Mouse (Mus musculus) kidney, embryonic 15.5 days (tissue): ENCODE measurements around the gene Glul. TPM values are rescaled to one million over a fixed set of nuclear protein-coding genes. Genes with fewer than 3 reads are reported as not detected.

Source experiments
- ATAC-seq: fragments of 200-750 bp; cut with Nextera tagmentation; replicated peaks from 2 replicates; pipeline ENCODE4 v1.8.0; 2017; ENCODE audit warnings: moderate TSS enrichment; ENCODE audit not compliant: low FRiP score
- H3K27ac ChIP-seq: fragments of 300-500 bp; sonication (generic); 2 replicates; pipeline ENCODE4 v1.5.1; 2015; ENCODE audit warnings: mild to moderate bottlenecking, inconsistent platforms
- H3K27me3 ChIP-seq: fragments of 300-500 bp; sonication (generic); 2 replicates; pipeline ENCODE4 v1.6.1; 2015; ENCODE audit warnings: inconsistent platforms
- H3K36me3 ChIP-seq: fragments of 300-500 bp; sonication (generic); 2 replicates; pipeline ENCODE4 v1.6.1; 2015; ENCODE audit warnings: inconsistent platforms
- H3K4me1 ChIP-seq: fragments of 300-500 bp; sonication (generic); 2 replicates; pipeline ENCODE4 v1.6.1; 2015; ENCODE audit warnings: inconsistent platforms
- H3K4me2 ChIP-seq: fragments of 300-500 bp; sonication (generic); 2 replicates; pipeline ENCODE4 v1.6.1; 2015; ENCODE audit warnings: moderate library complexity, mild to moderate bottlenecking, inconsistent platforms
- H3K4me3 ChIP-seq: fragments of 300-500 bp; sonication (generic); replicated peaks from 2 replicates; pipeline ENCODE4 v1.5.1; 2015; ENCODE audit warnings: mild to moderate bottlenecking, inconsistent platforms
- H3K9ac ChIP-seq: fragments of 300-500 bp; sonication (generic); 2 replicates; pipeline ENCODE4 v1.6.1; 2015; ENCODE audit warnings: mild to moderate bottlenecking, inconsistent platforms
- H3K9me3 ChIP-seq: fragments of 300-500 bp; sonication (generic); replicated peaks from 2 replicates; pipeline ENCODE4 v1.6.1; 2016; ENCODE audit warnings: inconsistent platforms
- WGBS: fragments of 180-500 bp; shearing (Covaris S2); methylation state at CpG from one replicate; pipeline ENCODE4 v1.1.7; 2015; ENCODE audit warnings: mixed read lengths; 5-methylcytosine and 5-hydroxymethylcytosine counted together
- microRNA-seq: library from miRNA; unstranded; fragments of <30 nt; microRNA quantifications from one replicate; pipeline ENCODE4, GENCODE M21; 2016
- polyA plus RNA-seq: library from polyadenylated mRNA; unstranded; fragments of >200 nt; fragmentation: Nextera tagmentation; extraction: Ambion mirVana; gene quantifications from 2 replicates; pipeline ENCODE4 v1.2.1, GENCODE M21; 2015

Glul gene
- polyA plus RNA-seq, 1 experiment from 2014 or later: 142 TPM

DNA sequence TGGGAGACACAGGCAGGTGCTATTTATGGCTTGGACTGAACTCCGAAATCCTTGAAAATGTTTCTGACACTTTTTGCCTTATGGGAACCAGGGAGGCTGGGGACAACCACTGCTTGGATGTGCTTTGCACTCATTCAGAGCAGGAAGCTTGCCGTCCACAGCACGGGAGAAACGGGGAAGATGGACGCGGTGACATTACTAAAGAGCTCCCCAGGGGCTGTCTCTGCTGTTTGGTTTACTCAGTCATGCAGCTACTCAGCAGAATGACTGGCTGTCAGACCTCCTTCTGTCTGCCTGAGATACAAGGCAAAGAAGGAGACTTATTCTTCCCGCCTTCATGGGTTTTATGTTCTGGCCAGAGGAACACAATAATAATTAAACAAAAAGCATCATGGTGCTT, 47.2 kb downstream of the Glul start:
- WGBS: 33% methylated on average over 7 of the region's 7 CpGs
- H3K9me3 ChIP-seq: no peaks in the 10 kb centered on the region

DNA sequence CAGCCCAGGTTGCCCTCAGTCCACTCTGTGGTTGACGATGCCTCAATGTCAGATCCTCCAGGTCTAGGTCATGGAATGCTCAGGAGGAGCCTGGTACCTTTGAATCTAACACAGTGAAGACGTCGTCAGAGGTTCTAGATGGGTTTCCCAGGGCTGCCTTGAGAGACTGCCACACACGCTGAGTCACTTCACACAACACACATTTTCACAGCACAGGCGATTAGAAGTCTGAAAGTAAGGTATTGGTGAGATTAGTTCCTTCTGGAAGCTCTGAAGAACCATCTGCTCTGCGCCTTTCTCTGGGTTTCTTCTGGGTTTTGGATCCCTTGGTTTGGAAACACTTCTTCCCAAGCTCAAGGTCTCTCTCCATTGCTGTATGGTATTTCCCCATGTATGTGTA, 48.1 kb downstream of the Glul start:
- WGBS: 93% methylated on average over 6 of the region's 6 CpGs

More for the DNA sequence above, 47.2 kb downstream of the Glul start:
- Histone ChIP-seq H3K4me1 (no peaks in the 10 kb centered on the region), H3K27ac (no peak overlapping the region), H3K4me3 (no peak overlapping the region), H3K9ac (no peak overlapping the region), H3K36me3 (no peaks in the 10 kb centered on the region), H3K27me3 (no peaks in the 10 kb centered on the region), H3K4me2 (no peak overlapping the region)
- ATAC-seq: no peak

DNA sequence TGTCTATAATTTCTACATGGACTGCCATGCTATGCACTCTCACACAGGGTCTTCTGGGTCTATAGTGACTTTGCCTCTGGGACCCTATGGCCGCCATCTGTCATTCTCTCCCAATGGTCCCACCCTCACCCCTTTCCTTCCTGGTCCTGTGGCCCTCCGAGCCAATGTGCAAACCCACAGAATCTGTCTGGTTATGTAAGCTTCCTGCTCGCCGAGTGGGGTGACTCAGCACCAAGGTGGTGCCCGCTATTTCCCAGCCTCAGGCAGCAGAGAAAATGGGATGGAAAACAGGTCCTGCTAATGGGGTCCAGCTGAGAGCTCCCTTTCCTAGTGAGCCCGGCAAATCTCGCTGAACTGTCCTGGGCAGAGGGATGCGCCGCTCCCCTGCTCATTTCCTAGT, 53.5 kb downstream of the Glul start:
- Histone ChIP-seq H3K9ac (no peak overlapping the region), H3K9me3 (no peaks in the 10 kb centered on the region), H3K4me2 (no peak overlapping the region), H3K27me3 (no peaks in the 10 kb centered on the region), H3K27ac (no peak overlapping the region), H3K4me3 (no peak overlapping the region), H3K4me1 (no peaks in the 10 kb centered on the region), H3K36me3 (no peaks in the 10 kb centered on the region)
- 90% methylated on average over 9 of the region's 9 CpGs for WGBS
- no peak for ATAC-seq

More for the DNA sequence above, 48.1 kb downstream of the Glul start:
- H3K27ac ChIP-seq: no peak overlapping the region
- no peak overlapping the region for H3K4me3 ChIP-seq
- H3K9ac ChIP-seq: no peak overlapping the region
- no peaks in the 10 kb centered on the region for H3K4me1 ChIP-seq
- H3K9me3 ChIP-seq: no peaks in the 10 kb centered on the region
- H3K27me3 ChIP-seq: no peaks in the 10 kb centered on the region
- H3K4me2 ChIP-seq: no peak overlapping the region
- no peak for ATAC-seq
- no peaks in the 10 kb centered on the region for H3K36me3 ChIP-seq

DNA sequence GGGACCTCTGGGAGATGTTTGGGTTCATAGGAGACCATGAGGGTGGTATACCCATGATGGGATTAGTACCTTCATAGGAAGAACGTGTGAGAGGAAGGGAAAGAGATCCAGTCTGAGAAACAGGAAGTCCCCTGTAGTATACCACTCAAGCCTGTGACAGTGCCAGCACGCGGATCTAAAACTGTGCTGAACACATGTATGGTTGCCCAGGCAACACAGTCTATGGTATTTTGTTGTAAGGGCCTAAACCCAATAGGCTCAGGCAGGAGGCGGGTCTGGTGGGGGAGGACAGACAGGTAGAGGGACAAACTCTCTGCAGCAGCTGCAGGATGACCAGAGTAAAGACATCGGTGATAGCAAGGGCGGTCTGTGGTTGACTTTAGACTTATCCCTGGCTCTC, 54.1 kb downstream of the Glul start:
- H3K9me3 ChIP-seq: no peaks in the 10 kb centered on the region
- no peak for ATAC-seq
- no peak overlapping the region for H3K9ac ChIP-seq
- 86% methylated on average over 6 of the region's 6 CpGs for WGBS
- no peaks in the 10 kb centered on the region for H3K27me3 ChIP-seq
- H3K4me1 ChIP-seq: no peaks in the 10 kb centered on the region
- no peak overlapping the region for H3K4me3 ChIP-seq
- no peak overlapping the region for H3K4me2 ChIP-seq
- H3K36me3 ChIP-seq: no peaks in the 10 kb centered on the region
- no peak overlapping the region for H3K27ac ChIP-seq

DNA sequence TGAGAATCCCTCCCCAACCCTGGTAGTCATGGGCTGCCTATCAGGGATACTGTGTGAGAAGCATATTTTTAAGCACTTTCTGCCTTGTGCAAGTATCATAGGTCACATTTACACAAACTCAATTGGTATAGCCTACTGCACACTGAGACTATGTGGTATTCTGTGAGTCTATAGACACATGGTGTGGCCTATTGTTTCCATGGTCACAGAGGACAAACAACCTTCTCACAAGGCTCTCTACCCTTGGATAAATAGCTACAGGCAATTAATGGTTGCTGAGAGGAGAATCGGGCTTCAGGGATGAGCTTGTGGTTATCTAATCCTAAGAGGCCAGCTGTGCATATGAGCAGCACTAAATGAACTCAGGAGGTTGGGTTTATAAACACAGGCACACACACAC, 58.1 kb downstream of the Glul start:
- Histone ChIP-seq H3K36me3 (no peaks in the 10 kb centered on the region), H3K4me1 (no peaks in the 10 kb centered on the region), H3K27me3 (no peaks in the 10 kb centered on the region), H3K4me3 (no peak overlapping the region), H3K4me2 (no peak overlapping the region), H3K27ac (no peak overlapping the region), H3K9me3 (no peaks in the 10 kb centered on the region), H3K9ac (no peak overlapping the region)
- 68% methylated on average over 1 of the region's 1 CpGs for WGBS
- no peak for ATAC-seq

Small RNAs within 50 kb of the gene (microRNA-seq; reads per million reads assigned to microRNA genes)
- gene Mir8114: 8.4 reads per million, percentile 27 among the genes with 10 or more reads in this experiment

Other genes with a start within 250 kb of the Glul start
- gene Rgs8, start 246.9 kb upstream of the Glul start, polyA plus RNA-seq: 0.10 and 0.14 TPM in 2 replicates
- gene Rgs16, start 159.6 kb upstream of the Glul start, polyA plus RNA-seq: 4.7 and 4.9 TPM in 2 replicates
- 10.4 and 11.6 TPM in 2 replicates for gene Rnasel, start 150.5 kb upstream of the Glul start, polyA plus RNA-seq
- not detected in 2 replicates for gene Rgsl1, start 55.8 kb upstream of the Glul start, polyA plus RNA-seq
- gene Teddm1b, start 25.6 kb upstream of the Glul start, polyA plus RNA-seq: 0.37 and 0.47 TPM in 2 replicates
- gene Teddm1a, start 8.2 kb upstream of the Glul start, polyA plus RNA-seq: not detected in 2 replicates
- 0.45 and 0.62 TPM in 2 replicates for gene Teddm2, start 284 bp downstream of the Glul start, polyA plus RNA-seq